Mouse (Mus musculus) central nervous system, embryonic 14 days (tissue): ENCODE data around the gene Mapk8ip2. TPM values are rescaled to one million over a fixed set of nuclear protein-coding genes. Genes with fewer than 3 reads are reported as not detected.

ENCODE experiments used
- polyA plus RNA-seq: library from polyadenylated mRNA; depleted of rRNA; stranded (reverse); fragments of >200 nt; gene quantifications from 2 replicates; pipeline ENCODE4 v1.2.3, GENCODE M21; 2012; rRNA removed

Mapk8ip2 gene
- 68.3 and 76.1 TPM in 2 replicates for polyA plus RNA-seq

GRCm38 (mm10) chr15:89453865-89454478 is at the start of gene Mapk8ip2:
Mapk8ip2 (plus strand) TSS chr15:89453913.

GRCm38 (mm10) chr15:89410118-89410517 is 43.6 kb upstream of the Mapk8ip2 start, which contains the start of gene Syce3:
Syce3 (minus strand) TSS chr15:89410503.

GRCm38 (mm10) chr15:89425711-89426121 is 28.0 kb upstream of the Mapk8ip2 start, which contains the start of gene Cpt1b:
Cpt1b (minus strand) TSS chr15:89425863.

GRCm38 (mm10) chr15:89429352-89430221 is 24.1 kb upstream of the Mapk8ip2 start, which contains the start of the genes C730034F03Rik, Gm44502 and Chkb:
C730034F03Rik (plus strand) TSS chr15:89429589.
Gm44502 (minus strand) TSS chr15:89429696.
Chkb (minus strand) TSS chr15:89429908.

GRCm38 (mm10) chr15:89477091-89477491 is 23.4 kb downstream of the Mapk8ip2 start, which contains the start of gene Arsa:
Arsa (minus strand) TSS chr15:89477425.

GRCm38 (mm10) chr15:89498961-89499688 is 45.4 kb downstream of the Mapk8ip2 start, which contains the start of gene Shank3:
Shank3 (plus strand) TSS chr15:89499623.

Other genes starting within 250 kb of the Mapk8ip2 start
- gene Ppp6r2, start 242.4 kb upstream of the Mapk8ip2 start, polyA plus RNA-seq, result 132 and 154 TPM in 2 replicates
- 177 and 203 TPM in 2 replicates for gene Sbf1, start 138.6 kb upstream of the Mapk8ip2 start, polyA plus RNA-seq
- gene Adm2, start 131.2 kb upstream of the Mapk8ip2 start, polyA plus RNA-seq, result 0.04 and 0.06 TPM in 2 replicates
- gene Miox, start 119.5 kb upstream of the Mapk8ip2 start, polyA plus RNA-seq, result not detected in 2 replicates
- 28.3 and 34.0 TPM in 2 replicates for gene Lmf2, start 98.3 kb upstream of the Mapk8ip2 start, polyA plus RNA-seq
- gene Ncaph2, start 98.2 kb upstream of the Mapk8ip2 start, polyA plus RNA-seq, result 118 and 120 TPM in 2 replicates
- gene Sco2, start 80.1 kb upstream of the Mapk8ip2 start, polyA plus RNA-seq, result 26.9 and 27.1 TPM in 2 replicates
- 2.6 and 2.8 TPM in 2 replicates for gene Tymp, start 76.9 kb upstream of the Mapk8ip2 start, polyA plus RNA-seq
- gene Odf3b, start 74.6 kb upstream of the Mapk8ip2 start, polyA plus RNA-seq, result 3.2 and 3.6 TPM in 2 replicates
- gene Klhdc7b, start 69.0 kb upstream of the Mapk8ip2 start, polyA plus RNA-seq, result 0.01 TPM in 1 of 2 replicates, not detected in the other
- not detected in 2 replicates for gene Syce3, start 43.4 kb upstream of the Mapk8ip2 start, polyA plus RNA-seq
- gene Cpt1b, start 28.1 kb upstream of the Mapk8ip2 start, polyA plus RNA-seq, result 7.6 and 8.0 TPM in 2 replicates
- gene C730034F03Rik, start 24.3 kb upstream of the Mapk8ip2 start, polyA plus RNA-seq, result 3.0 and 3.3 TPM in 2 replicates
- 0.28 and 0.29 TPM in 2 replicates for gene Gm44502, start 24.2 kb upstream of the Mapk8ip2 start, polyA plus RNA-seq
- 86.7 and 102 TPM in 2 replicates for gene Chkb, start 24.0 kb upstream of the Mapk8ip2 start, polyA plus RNA-seq
- 22.9 and 28.1 TPM in 2 replicates for gene Arsa, start 23.5 kb downstream of the Mapk8ip2 start, polyA plus RNA-seq
- 25.9 and 30.0 TPM in 2 replicates for gene Shank3, start 45.7 kb downstream of the Mapk8ip2 start, polyA plus RNA-seq
- gene Acr, start 114.4 kb downstream of the Mapk8ip2 start, polyA plus RNA-seq, result 7.3 and 8.0 TPM in 2 replicates
- gene Rabl2, start 138.0 kb downstream of the Mapk8ip2 start, polyA plus RNA-seq, result 99.4 and 109 TPM in 2 replicates